Mouse (Mus musculus): ENCODE data around the gene Egln3.

DNA sequence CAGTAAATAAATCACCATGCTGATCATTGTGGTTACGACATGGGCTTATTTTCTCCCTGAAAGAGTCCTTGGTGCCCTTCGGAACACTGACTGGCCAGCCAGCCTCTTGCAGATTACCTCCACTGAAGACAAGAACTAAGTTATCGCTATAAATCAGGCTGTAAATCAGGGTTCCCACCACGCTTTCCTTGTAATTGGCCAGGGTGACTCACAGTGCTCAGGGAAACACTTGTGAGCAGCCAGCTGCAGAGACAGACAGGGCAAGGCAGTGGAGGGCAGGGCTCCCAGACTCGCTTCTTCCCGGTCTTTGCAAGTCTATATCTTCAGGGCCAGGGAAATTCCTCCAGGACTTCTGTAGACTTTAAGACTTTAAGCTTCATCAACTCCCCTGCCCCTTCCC, 10.8 kb upstream of the Egln3 start:
- TF ChIP-seq POLR2A (IDR thresholded peaks at IDR 0.05; ENCODE audit: borderline replicate concordance, extremely low read depth, insufficient read depth, insufficient read length, poor library complexity, severe bottlenecking) (no peak), CTCF (IDR thresholded peaks at IDR 0.05; ENCODE audit: borderline replicate concordance, extremely low read depth, insufficient read depth, insufficient read length) (no peak)

Measured in brain, embryonic 14.5 days (tissue).